Mouse (Mus musculus) hindbrain, postnatal 0 days (tissue): Measurements from ENCODE around the gene Cops7a. TPM values are rescaled to one million over a fixed set of nuclear protein-coding genes. Genes with fewer than 3 reads are reported as not detected.
A peak's percentile ranks its signal among the peaks of the same experiment; 100 is the strongest.

ENCODE experiments used
- ATAC-seq: fragments of 200-750 bp; cut with Nextera tagmentation; 2 replicates; pipeline ENCODE4 v1.8.0; 2017; ENCODE audit warnings: mild to moderate bottlenecking, moderate TSS enrichment, moderate library complexity
- DNase-seq: peaks from one replicate; pipeline ENCODE4 v3.0.0-alpha.2; 2015; ENCODE audit warnings: low spot score
- H3K27ac ChIP-seq: fragments of 300-500 bp; sonication (generic); 2 replicates; pipeline ENCODE4 v1.5.1; 2014; ENCODE audit warnings: mild to moderate bottlenecking
- H3K27me3 ChIP-seq: fragments of 300-500 bp; sonication (generic); 2 replicates; pipeline ENCODE4 v1.6.1; 2014; ENCODE audit warnings: low read length, mixed read lengths; ENCODE audit not compliant: insufficient read depth
- H3K36me3 ChIP-seq: fragments of 300-500 bp; sonication (generic); 2 replicates; pipeline ENCODE4 v1.6.1; 2014; ENCODE audit warnings: low read length, mixed read lengths; ENCODE audit not compliant: insufficient read depth
- H3K4me1 ChIP-seq: fragments of 300-500 bp; sonication (generic); 2 replicates; pipeline ENCODE4 v1.6.1; 2014; ENCODE audit warnings: antibody characterized with exemption, low read length, mixed read lengths; ENCODE audit not compliant: insufficient read depth
- H3K4me2 ChIP-seq: fragments of 300-500 bp; sonication (generic); 2 replicates; pipeline ENCODE4 v1.6.1; 2014; ENCODE audit warnings: low read depth, mild to moderate bottlenecking, low read length, moderate library complexity, mixed read lengths
- H3K4me3 ChIP-seq: fragments of 300-500 bp; sonication (generic); 2 replicates; pipeline ENCODE4 v1.5.1; 2014; ENCODE audit warnings: low read length
- H3K9ac ChIP-seq: fragments of 300-500 bp; sonication (generic); replicated peaks from 2 replicates; pipeline ENCODE4 v1.6.1; 2014; ENCODE audit warnings: mild to moderate bottlenecking, low read length, moderate library complexity, mixed read lengths
- H3K9me3 ChIP-seq: fragments of 300-500 bp; sonication (generic); 2 replicates; pipeline ENCODE4 v1.6.1; 2016; ENCODE audit warnings: low read length, mixed read lengths
- CTCF ChIP-seq: IDR thresholded peaks from 2 replicates; pipeline ENCODE4 v1.5.1; 2016; ENCODE audit warnings: antibody characterized with exemption, control low read depth, low read depth
- WGBS: fragments of 180-500 bp; shearing (Covaris S2); extraction: QIAGEN DNeasy Blood & Tissue Kit; methylation state at CpG from one replicate; pipeline ENCODE4 v1.1.7; 2014; 5-methylcytosine and 5-hydroxymethylcytosine counted together
- polyA plus RNA-seq: library from polyadenylated mRNA; unstranded; fragments of >200 nt; fragmentation: Nextera tagmentation; extraction: Ambion mirVana; gene quantifications from 2 replicates; pipeline ENCODE4 v1.2.1, GENCODE M21; 2015
- total RNA-seq: library from RNA; depleted of rRNA; stranded (reverse); fragments of >200 nt; gene quantifications from 2 replicates; pipeline ENCODE4 v1.2.3, GENCODE M21; 2014

Gene Cops7a
- total and polyA plus RNA-seq, 2 experiments from 2014 or later = 101 to 146 TPM

DNA sequence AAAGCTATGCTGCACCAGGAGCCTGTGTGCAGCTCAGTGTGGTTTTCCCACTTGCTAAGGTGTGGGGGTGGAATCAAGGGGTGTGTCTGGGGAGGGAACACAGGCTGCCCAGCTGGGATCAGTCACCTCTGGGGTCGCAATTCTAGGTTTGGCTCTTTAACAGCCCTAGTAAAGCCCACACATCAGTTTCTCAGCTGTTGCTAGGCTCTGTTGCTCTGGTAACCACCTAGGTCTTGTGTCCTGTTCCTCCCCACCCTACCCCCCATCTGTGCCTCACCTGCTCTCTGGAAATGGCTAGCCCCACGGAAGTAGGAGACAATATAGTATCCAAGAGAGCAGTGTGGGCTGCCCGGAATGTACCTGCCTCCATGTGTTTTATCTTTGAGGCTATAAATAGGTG is 38.4 kb upstream of the Cops7a start:
- ATAC-seq = no peak
- 48% methylated on average over 3 of the region's 3 CpGs for WGBS
- DNase-seq = no peak
- H3K9ac ChIP-seq = no peak overlapping the region
- H3K4me1 ChIP-seq = 0 out of 2 replicates have a peak, but pooled peaks cover under 1% of the 10 kb centered on the region
- H3K9me3 ChIP-seq = no peaks in the 10 kb centered on the region
- H3K36me3 ChIP-seq = 0 out of 2 replicates have a peak, but pooled peaks cover 3% of the 10 kb centered on the region
- H3K4me3 ChIP-seq = no peak overlapping the region
- no peak for TF ChIP-seq CTCF
- 0 out of 2 replicates have a peak, but pooled peaks cover 5% of the 10 kb centered on the region for H3K27me3 ChIP-seq
- no peak overlapping the region for H3K27ac ChIP-seq
- H3K4me2 ChIP-seq = no peak overlapping the region

- H3K9me3 ChIP-seq = no peaks in the 10 kb centered on the region
- H3K36me3 ChIP-seq = 0 out of 2 replicates have a peak, but pooled peaks cover 3% of the 10 kb centered on the region
- H3K9ac ChIP-seq = no peak overlapping the region
- H3K27ac ChIP-seq = no peak overlapping the region
- H3K4me2 ChIP-seq = no peak overlapping the region
- DNase-seq = no peak
- no peak for ATAC-seq
- no peak for TF ChIP-seq CTCF
- peaks cover 8% of the 10 kb centered on the region; the same call in 1 of the 2 replicates for H3K27me3 ChIP-seq
- H3K4me3 ChIP-seq = no peak overlapping the region
- WGBS = 45% methylated on average over 10 of the region's 10 CpGs
- 0 out of 2 replicates have a peak, but pooled peaks cover 5% of the 10 kb centered on the region for H3K4me1 ChIP-seq
Observed at GRCm38 (mm10) chr6:124999546-124999945, 34.2 kb upstream of the Cops7a start.

- H3K9ac ChIP-seq = no peak overlapping the region
- peak overlapping the region; percentile 85; the same call in 1 of the 2 replicates for H3K4me2 ChIP-seq
Observed at GRCm38 (mm10) chr6:124999091-124999490, 33.8 kb upstream of the Cops7a start.

DNA sequence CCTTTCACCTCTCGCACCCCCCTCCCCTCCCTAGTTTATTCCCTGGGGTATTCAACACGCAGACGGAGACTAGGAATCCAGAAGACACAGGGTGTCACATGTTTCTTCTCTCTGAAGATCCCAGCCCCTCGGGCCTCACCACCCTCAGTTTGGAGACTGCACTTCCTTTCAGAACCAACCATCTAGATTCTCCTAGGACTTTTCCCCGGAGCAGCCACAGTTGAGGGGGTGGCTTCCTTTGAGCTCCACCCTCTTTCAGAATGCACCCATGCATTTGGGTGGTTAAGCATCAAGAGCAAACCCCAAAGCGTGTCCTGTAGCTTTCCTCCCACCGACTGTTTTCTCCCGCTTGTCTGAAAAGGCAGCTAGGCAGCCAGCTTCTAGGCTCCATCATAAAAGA is 32.7 kb upstream of the Cops7a start:
- Histone ChIP-seq H3K27ac (peak overlapping the region; percentile 78; the same call in 1 of the 2 replicates), H3K4me1 (0 out of 2 replicates have a peak, but pooled peaks cover 5% of the 10 kb centered on the region), H3K36me3 (0 out of 2 replicates have a peak, but pooled peaks cover 3% of the 10 kb centered on the region), H3K4me3 (peak overlapping the region; percentile 73), H3K4me2 (peak overlapping the region; percentile 85), H3K9ac (peak overlapping the region; percentile 80), H3K9me3 (no peaks in the 10 kb centered on the region), H3K27me3 (peaks cover 8% of the 10 kb centered on the region; the same call in 1 of the 2 replicates)
- TF ChIP-seq CTCF = no peak
- ATAC-seq = no peak
- DNase-seq = no peak
- 10% methylated on average over 8 of the region's 8 CpGs for WGBS

More at GRCm38 (mm10) chr6:124999091-124999490, 33.8 kb upstream of the Cops7a start:
- DNase-seq = no peak
- ATAC-seq = no peak
- no peaks in the 10 kb centered on the region for H3K9me3 ChIP-seq
- 41% methylated on average over 14 of the region's 14 CpGs for WGBS
- 0 out of 2 replicates have a peak overlapping the region, but pooled peaks have one; percentile 1 for H3K4me3 ChIP-seq
- 0 out of 2 replicates have a peak, but pooled peaks cover 5% of the 10 kb centered on the region for H3K4me1 ChIP-seq
- H3K36me3 ChIP-seq = 0 out of 2 replicates have a peak, but pooled peaks cover 3% of the 10 kb centered on the region
- peaks cover 8% of the 10 kb centered on the region; the same call in 1 of the 2 replicates for H3K27me3 ChIP-seq
- TF ChIP-seq CTCF = no peak
- no peak overlapping the region for H3K27ac ChIP-seq

GRCm38 (mm10) chr6:124996551-124997501 is 31.5 kb upstream of the Cops7a start, which contains the start of gene Pianp:
Gene Pianp, plus strand, starts transcription at chr6:124996694.
- Histone ChIP-seq H3K27ac (peak within 1 kb of the TSS; percentile 78), H3K9me3 (no peaks in the 10 kb centered on the region), H3K4me1 (0 out of 2 replicates have a peak, but pooled peaks cover 5% of the 10 kb centered on the region), H3K4me2 (peak within 1 kb of the TSS; percentile 85), H3K36me3 (0 out of 2 replicates have a peak, but pooled peaks cover 3% of the 10 kb centered on the region), H3K9ac (peak within 1 kb of the TSS; percentile 80), H3K4me3 (peak within 1 kb of the TSS; percentile 73), H3K27me3 (peaks cover 8% of the 10 kb centered on the region; the same call in 1 of the 2 replicates)
- ATAC-seq = peak; percentile 84
- no peak for TF ChIP-seq CTCF
- DNase-seq = peak; percentile 87
- 2% methylated on average over 71 of the region's 78 CpGs for WGBS

- H3K9ac ChIP-seq = peak overlapping the region; percentile 80
- ATAC-seq (no peak), DNase-seq (no peak)
- H3K4me3 ChIP-seq = peak overlapping the region; percentile 73
- peak overlapping the region; percentile 85 for H3K4me2 ChIP-seq
- 0 out of 2 replicates have a peak, but pooled peaks cover 3% of the 10 kb centered on the region for H3K36me3 ChIP-seq
- no peaks in the 10 kb centered on the region for H3K9me3 ChIP-seq
- 39% methylated on average over 8 of the region's 8 CpGs for WGBS
- H3K4me1 ChIP-seq = 0 out of 2 replicates have a peak, but pooled peaks cover 5% of the 10 kb centered on the region
- H3K27ac ChIP-seq = peak overlapping the region; percentile 78
- TF ChIP-seq CTCF = no peak
- peaks cover 8% of the 10 kb centered on the region; the same call in 1 of the 2 replicates for H3K27me3 ChIP-seq
Observed at GRCm38 (mm10) chr6:124995831-124996403, 30.6 kb upstream of the Cops7a start.
